Mouse (Mus musculus) CH12.LX (cell line): ENCODE results near the gene Cerkl. TPM values are rescaled to one million over a fixed set of nuclear protein-coding genes. Genes with fewer than 3 reads are reported as not detected.

ENCODE experiments used
- DNase-seq: peaks from one replicate; pipeline ENCODE4 v3.0.0-alpha.2; 2013; ENCODE audit errors: extremely low read depth
- H3K27ac ChIP-seq: 2 replicates; pipeline ENCODE4 v1.5.1; 2012; ENCODE audit warnings: low read depth, mild to moderate bottlenecking, control low read depth, moderate library complexity; ENCODE audit not compliant: insufficient read depth
- H3K27me3 ChIP-seq: replicated peaks from 2 replicates; pipeline ENCODE3; 2012; ENCODE audit warnings: inconsistent platforms
- H3K36me3 ChIP-seq, 2 experiments: replicated peaks in 1 of 2; 2 replicates each; pipeline versions ENCODE3 to v1.6.1; 2012; ENCODE audit warnings: inconsistent platforms in 1 of 2, low read length in 1 of 2, mild to moderate bottlenecking in 1 of 2, mixed read lengths in 1 of 2, moderate library complexity in 1 of 2; ENCODE audit not compliant: control insufficient read depth in 1 of 2, insufficient read depth in 1 of 2
- H3K4me1 ChIP-seq, 2 experiments: 2 replicates each; pipeline ENCODE4 v1.6.1; 2012; ENCODE audit warnings: inconsistent platforms in 1 of 2, moderate library complexity in 1 of 2; ENCODE audit not compliant: insufficient read depth in 2 of 2, control insufficient read depth in 1 of 2
- H3K4me2 ChIP-seq: 2 replicates; pipeline ENCODE4 v1.6.1; 2012; ENCODE audit warnings: low read depth, mild to moderate bottlenecking, control low read depth; ENCODE audit not compliant: poor library complexity, insufficient read depth, severe bottlenecking
- H3K4me3 ChIP-seq, 3 experiments: fragments of 150-350 bp in 1 of 3; sonication (generic) in 1 of 3; replicated peaks in 1 of 3; 2 replicates each; pipeline versions ENCODE3 to v1.5.1; 2011 to 2012; ENCODE audit warnings: low read depth in 2 of 3, low read length in 2 of 3, mild to moderate bottlenecking in 2 of 3, moderate library complexity in 2 of 3, control low read depth in 1 of 3, improper control_type of control experiment in 1 of 3, inconsistent platforms in 1 of 3, mixed read lengths in 1 of 3; ENCODE audit not compliant: poor library complexity in 1 of 3
- H3K79me2 ChIP-seq: replicated peaks from 2 replicates; pipeline ENCODE4 v1.6.1; 2012; ENCODE audit warnings: mild to moderate bottlenecking, moderate library complexity; ENCODE audit not compliant: control insufficient read depth, poor library complexity, insufficient read depth, severe bottlenecking; ENCODE audit errors: extremely low read depth
- H3K9ac ChIP-seq: 2 replicates; pipeline ENCODE4 v1.6.1; 2012; ENCODE audit warnings: low read depth, mild to moderate bottlenecking, control low read depth, moderate library complexity; ENCODE audit not compliant: insufficient read depth
- H3K9me3 ChIP-seq: replicated peaks from 2 replicates; pipeline ENCODE3; 2012; ENCODE audit warnings: low read length, inconsistent platforms, mixed read lengths
- BHLHE40 ChIP-seq: IDR thresholded peaks from 2 replicates; pipeline ENCODE4 v1.6.1; 2011; ENCODE audit warnings: mild to moderate bottlenecking, low read depth, low read length, improper control_type of control experiment
- CHD1 ChIP-seq: IDR thresholded peaks from 2 replicates; pipeline ENCODE4 v1.6.1; 2012; ENCODE audit warnings: low read depth, low read length, improper control_type of control experiment, inconsistent platforms
- CHD2 ChIP-seq: IDR thresholded peaks from 2 replicates; pipeline ENCODE4 v1.6.1; 2011; ENCODE audit warnings: low read length, improper control_type of control experiment
- CTCF ChIP-seq, 2 experiments: IDR thresholded peaks in 1 of 2; conservative IDR thresholded peaks in 1 of 2; 2 replicates each; pipeline ENCODE4 v1.5.1; 2011 to 2012; ENCODE audit warnings: low read depth in 2 of 2, low read length in 2 of 2, improper control_type of control experiment in 1 of 2, inconsistent platforms in 1 of 2, mild to moderate bottlenecking in 1 of 2, moderate library complexity in 1 of 2
- E2F4 ChIP-seq: IDR thresholded peaks from 2 replicates; pipeline ENCODE4 v1.6.1; 2011; ENCODE audit warnings: low read depth, low read length, improper control_type of control experiment; ENCODE audit not compliant: insufficient replicate concordance
- ELF1 ChIP-seq: IDR thresholded peaks from 2 replicates; pipeline ENCODE4 v1.6.1; 2014; ENCODE audit warnings: low read depth, mild to moderate bottlenecking, inconsistent platforms, low read length, improper control_type of control experiment
- EP300 ChIP-seq: IDR thresholded peaks from 2 replicates; pipeline ENCODE4 v1.6.1; 2011; ENCODE audit warnings: low read length, improper control_type of control experiment
- ETS1 ChIP-seq: conservative IDR thresholded peaks from 2 replicates; pipeline ENCODE4 v1.6.1; 2012; ENCODE audit warnings: low read depth, mild to moderate bottlenecking, inconsistent platforms, low read length, improper control_type of control experiment, moderate library complexity
- GABPA ChIP-seq: IDR thresholded peaks from 2 replicates; pipeline ENCODE4 v1.6.1; 2012; ENCODE audit warnings: low read depth, low read length, improper control_type of control experiment, inconsistent platforms; ENCODE audit not compliant: insufficient replicate concordance
- HCFC1 ChIP-seq: IDR thresholded peaks from 2 replicates; pipeline ENCODE4 v1.6.1; 2012; ENCODE audit warnings: low read depth, mild to moderate bottlenecking, inconsistent platforms, low read length, improper control_type of control experiment
- IRF4 ChIP-seq: IDR thresholded peaks from 2 replicates; pipeline ENCODE4 v1.6.1; 2014; ENCODE audit warnings: low read depth, mild to moderate bottlenecking, inconsistent platforms, low read length, improper control_type of control experiment
- JUN ChIP-seq: IDR thresholded peaks from 2 replicates; pipeline ENCODE4 v1.6.1; 2011; ENCODE audit warnings: low read depth, mild to moderate bottlenecking, low read length, improper control_type of control experiment, moderate library complexity; ENCODE audit not compliant: insufficient read depth
- JUND ChIP-seq: conservative IDR thresholded peaks from 2 replicates; pipeline ENCODE4 v1.6.1; 2011; ENCODE audit warnings: low read depth, low read length, improper control_type of control experiment
- KAT2A ChIP-seq: IDR thresholded peaks from 2 replicates; pipeline ENCODE4 v1.6.1; 2012; ENCODE audit warnings: low read length, improper control_type of control experiment, inconsistent platforms; ENCODE audit not compliant: insufficient replicate concordance
- MAFK ChIP-seq: IDR thresholded peaks from 2 replicates; pipeline ENCODE4 v1.6.1; 2011; ENCODE audit warnings: low read length, improper control_type of control experiment; ENCODE audit not compliant: insufficient replicate concordance
- MAX ChIP-seq: IDR thresholded peaks from 2 replicates; pipeline ENCODE4 v1.6.1; 2011; ENCODE audit warnings: low read length, improper control_type of control experiment
- MAZ ChIP-seq: IDR thresholded peaks from 2 replicates; pipeline ENCODE4 v1.6.1; 2012; ENCODE audit warnings: low read depth, mild to moderate bottlenecking, inconsistent platforms, low read length, improper control_type of control experiment, moderate library complexity
- MEF2A ChIP-seq: IDR thresholded peaks from 2 replicates; pipeline ENCODE4 v1.6.1; 2014; ENCODE audit warnings: low read depth, mild to moderate bottlenecking, inconsistent platforms, low read length, improper control_type of control experiment, borderline replicate concordance
- MXI1 ChIP-seq: IDR thresholded peaks from 2 replicates; pipeline ENCODE4 v1.6.1; 2011; ENCODE audit warnings: mild to moderate bottlenecking, low read depth, low read length, improper control_type of control experiment
- MYC ChIP-seq: IDR thresholded peaks from 2 replicates; pipeline ENCODE4 v1.6.1; 2011; ENCODE audit warnings: low read depth, mild to moderate bottlenecking, improper control_type of control experiment, low read length
- NELFE ChIP-seq: IDR thresholded peaks from 2 replicates; pipeline ENCODE4 v1.6.1; 2011; ENCODE audit warnings: low read depth, low read length, improper control_type of control experiment
- NRF1 ChIP-seq: IDR thresholded peaks from 2 replicates; pipeline ENCODE4 v1.6.1; 2014; ENCODE audit warnings: low read depth, mild to moderate bottlenecking, inconsistent platforms, low read length, improper control_type of control experiment, moderate library complexity
- PAX5 ChIP-seq: IDR thresholded peaks from 2 replicates; pipeline ENCODE4 v1.6.1; 2012; ENCODE audit warnings: low read length, inconsistent platforms, mixed read lengths
- POLR2A ChIP-seq: IDR thresholded peaks from 2 replicates; pipeline ENCODE4 v1.6.1; 2011; ENCODE audit warnings: low read depth, mild to moderate bottlenecking, improper control_type of control experiment, low read length
- POLR2AphosphoS2 ChIP-seq: IDR thresholded peaks from 2 replicates; pipeline ENCODE4 v1.6.1; 2011; ENCODE audit warnings: low read depth, low read length, improper control_type of control experiment
- RAD21 ChIP-seq: IDR thresholded peaks from 2 replicates; pipeline ENCODE4 v1.6.1; 2011; ENCODE audit warnings: low read depth, mild to moderate bottlenecking, low read length, improper control_type of control experiment, moderate library complexity
- RCOR1 ChIP-seq: conservative IDR thresholded peaks from 2 replicates; pipeline ENCODE4 v1.6.1; 2012; ENCODE audit warnings: low read depth, mild to moderate bottlenecking, inconsistent platforms, low read length, improper control_type of control experiment
- SIN3A ChIP-seq: IDR thresholded peaks from 2 replicates; pipeline ENCODE4 v1.6.1; 2012; ENCODE audit warnings: low read length, improper control_type of control experiment, inconsistent platforms
- SMC3 ChIP-seq: IDR thresholded peaks from 2 replicates; pipeline ENCODE4 v1.6.1; 2011; ENCODE audit warnings: low read depth, low read length, improper control_type of control experiment
- TBP ChIP-seq: conservative IDR thresholded peaks from 2 replicates; pipeline ENCODE4 v1.6.1; 2011; ENCODE audit warnings: low read depth, low read length, improper control_type of control experiment
- TCF12 ChIP-seq: IDR thresholded peaks from 2 replicates; pipeline ENCODE4 v1.6.1; 2014; ENCODE audit warnings: low read depth, mild to moderate bottlenecking, inconsistent platforms, low read length, improper control_type of control experiment
- UBTF ChIP-seq: IDR thresholded peaks from 2 replicates; pipeline ENCODE4 v1.6.1; 2012; ENCODE audit warnings: low read depth, mild to moderate bottlenecking, inconsistent platforms, low read length, improper control_type of control experiment, moderate library complexity
- USF1 ChIP-seq: IDR thresholded peaks from 2 replicates; pipeline ENCODE4 v1.6.1; 2014; ENCODE audit warnings: low read depth, mild to moderate bottlenecking, inconsistent platforms, low read length, improper control_type of control experiment
- USF2 ChIP-seq: conservative IDR thresholded peaks from 2 replicates; pipeline ENCODE4 v1.6.1; 2011; ENCODE audit warnings: low read depth, low read length, improper control_type of control experiment
- ZC3H11A ChIP-seq: IDR thresholded peaks from 2 replicates; pipeline ENCODE4 v1.6.1; 2012; ENCODE audit warnings: low read depth, mild to moderate bottlenecking, inconsistent platforms, low read length, improper control_type of control experiment
- ZKSCAN1 ChIP-seq: IDR thresholded peaks from 2 replicates; pipeline ENCODE4 v1.6.1; 2012; ENCODE audit warnings: low read depth, inconsistent platforms, low read length, improper control_type of control experiment, borderline replicate concordance
- ZMIZ1 ChIP-seq: IDR thresholded peaks from 2 replicates; pipeline ENCODE4 v1.6.1; 2012; ENCODE audit warnings: low read depth, mild to moderate bottlenecking, inconsistent platforms, low read length, improper control_type of control experiment
- ZNF384 ChIP-seq: IDR thresholded peaks from 2 replicates; pipeline ENCODE4 v1.6.1; 2012; ENCODE audit warnings: low read depth, low read length, improper control_type of control experiment, inconsistent platforms
- dilution Hi-C: fragments of 300-500 bp; cut with MboI; formaldehyde crosslinking; loops from 2 replicates; pipeline ENCODE4 v1.14.3; 2020; ENCODE audit warnings: low sequenced_read_pairs; ENCODE audit not compliant: extremely low pct_unique_long_range_greater_than_20kb, extremely low pct_ligation_motif_present
- in situ Hi-C: fragments of 300-500 bp; cut with MboI; formaldehyde crosslinking; loops from 3 replicates; pipeline ENCODE4 v1.14.3; 2019; ENCODE audit warnings: low sequenced_read_pairs, low pct_ligation_motif_present, low pct_unique_long_range_greater_than_20kb, mixed read lengths
- polyA plus RNA-seq: library from polyadenylated mRNA; unstranded; fragments of >175 nt; gene quantifications from 2 replicates; pipeline ENCODE4 v1.2.1, GENCODE M21; 2012; ENCODE audit warnings: low read depth; ENCODE audit not compliant: insufficient read length
- total RNA-seq, 2 experiments: library from RNA; depleted of rRNA; stranded (reverse); fragments of 300-350 nt in 1 of 2; fragments of >200 nt in 1 of 2; gene quantifications; 2 replicates each; pipeline ENCODE4 v1.2.3; 2012 to 2014

Gene Cerkl
- total and polyA plus RNA-seq, 3 experiments, result 10.9 to 19.6 (median 15.6) TPM

- Histone ChIP-seq H3K27ac (peak overlapping the region; percentile 99), H3K4me3 (peak overlapping the region; percentile 62 to 98 (median 85)), H3K4me2 (peak overlapping the region; percentile 99), H3K27me3 (no peaks in the 10 kb centered on the region), H3K79me2 (peaks cover 13% of the 10 kb centered on the region), H3K4me1 (peaks cover 4 to 38% of the 10 kb centered on the region in 2 experiments; a peak in 3 of 4 replicates), H3K9me3 (no peaks in the 10 kb centered on the region), H3K36me3 (peaks cover 14 to 23% of the 10 kb centered on the region in 2 experiments), H3K9ac (peak overlapping the region; percentile 100)
- dilution Hi-C loops, result no loop called here
- DNase-seq, result peak; percentile 89
- no peak for TF ChIP-seq UBTF
- no peak for TF ChIP-seq JUN
- no peak for TF ChIP-seq USF2
- no peak for TF ChIP-seq EP300
- TF ChIP-seq ZNF384, result peak; percentile 64
- TF ChIP-seq ZMIZ1, result peak; percentile 91
- peak; percentile 56; the same call in 1 of the 2 replicates for TF ChIP-seq CHD1
- TF ChIP-seq PAX5, result no peak
- TF ChIP-seq MEF2A, result peak; percentile 39; the same call in 1 of the 2 replicates
- no peak for TF ChIP-seq E2F4
- TF ChIP-seq CHD2, result peak; percentile 77
- TF ChIP-seq BHLHE40, result no peak
- 0 out of 2 replicates have a peak, but pooled peaks have one; percentile 14 for TF ChIP-seq MAFK
- peak; percentile 80 for TF ChIP-seq TCF12
- peak; percentile 97 for TF ChIP-seq SIN3A
- TF ChIP-seq ZKSCAN1, result no peak
- TF ChIP-seq RAD21, result no peak
- no peak for TF ChIP-seq POLR2AphosphoS2
- TF ChIP-seq IRF4, result peak; percentile 19; the same call in 1 of the 2 replicates
- TF ChIP-seq JUND, result 0 out of 2 replicates have a peak, but pooled peaks have one; percentile 28
- peak; percentile 72 for TF ChIP-seq MAZ
- no peak for TF ChIP-seq CTCF (conservative IDR thresholded peaks at IDR 0.05 in 1 of 2, IDR thresholded peaks at IDR 0.05 in 1 of 2; ENCODE audit: low read depth in 2 of 2, low read length in 2 of 2)
- TF ChIP-seq ELF1, result peak; percentile 86
- TF ChIP-seq MAX, result peak; percentile 75; the same call in 1 of the 2 replicates
- TF ChIP-seq GABPA, result no peak
- TF ChIP-seq SMC3, result no peak
- TF ChIP-seq ETS1, result peak; percentile 48
- TF ChIP-seq RCOR1, result no peak
- peak; percentile 96 for TF ChIP-seq TBP
- TF ChIP-seq HCFC1, result peak; percentile 66
- no peak for TF ChIP-seq ZC3H11A
- TF ChIP-seq MYC, result no peak
- TF ChIP-seq MXI1, result peak; percentile 82
- peak; percentile 42; the same call in 1 of the 2 replicates for TF ChIP-seq NRF1
- TF ChIP-seq USF1, result no peak
- peak; percentile 87 for TF ChIP-seq POLR2A
- peak; percentile 86 for TF ChIP-seq NELFE
- peak; percentile 66; the same call in 1 of the 2 replicates for TF ChIP-seq KAT2A
- in situ Hi-C loops, result loop anchor here (5.0 to 25.0 kb wide), 4 partner anchors 126 to 409 kb away; partner anchors contain the start of gene Itprid2
Measured at GRCm38 (mm10) chr2:79370711-79371312, 85.8 kb downstream of the Cerkl start.
